Mouse (Mus musculus) ES-Bruce4 (cell line): Measurements from ENCODE around the gene Wdr90.

Experiments used
- CTCF ChIP-seq: IDR thresholded peaks from one replicate; pipeline ENCODE4 v1.8.1; 2011; ENCODE audit warnings: low read depth, low read length
- EP300 ChIP-seq: IDR thresholded peaks from 2 replicates; pipeline ENCODE4 v1.6.1; 2011; ENCODE audit warnings: low read depth, low read length; ENCODE audit not compliant: insufficient read depth
- POLR2A ChIP-seq: IDR thresholded peaks from one replicate; pipeline ENCODE4 v1.8.1; 2011; ENCODE audit warnings: low read length; ENCODE audit not compliant: insufficient read depth

GRCm38 (mm10) chr17:25837533-25837932, 23.8 kb downstream of the Wdr90 start:
- TF ChIP-seq POLR2A (no peak), CTCF (no peak), EP300 (no peak)
